Mouse (Mus musculus): ENCODE data around the gene Cdh16.

DNA sequence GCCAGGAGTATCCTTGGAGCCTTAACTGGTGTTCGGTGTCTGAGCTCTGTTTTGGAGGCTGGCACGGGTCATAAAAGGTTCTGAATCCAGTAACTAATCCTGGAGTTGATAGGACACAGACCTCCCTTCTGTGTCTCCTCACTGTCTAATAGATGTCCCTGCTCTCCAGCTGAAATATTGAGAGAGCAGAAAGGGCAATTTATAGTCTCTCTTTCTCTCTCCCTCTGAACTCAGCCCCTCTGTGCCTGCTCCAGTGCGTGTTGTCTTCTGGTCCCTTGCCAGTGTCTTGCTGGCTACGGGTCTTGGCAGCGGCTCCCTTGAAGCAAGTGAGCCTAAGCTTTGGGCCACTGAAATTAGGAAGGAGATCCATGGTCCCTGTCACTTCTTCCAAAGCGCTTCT, 26.5 kb downstream of the Cdh16 start:
- TF ChIP-seq GATA1 (IDR thresholded peaks at IDR 0.05; ENCODE audit: low read length) (no peak), TAL1 (IDR thresholded peaks at IDR 0.05; ENCODE audit: low read length) (no peak)

Data from erythroblast, embryonic 14.5 days (primary cell).